Mouse (Mus musculus): ENCODE measurements around the gene Hist2h2be.
"Not testable (repeated sequence)": the region's sequence is repeated elsewhere in the genome, so short reads cannot be mapped to it uniquely, and the experiment has no call there.

The Hist2h2be gene

GRCm38 (mm10) chr3:96199731-96200130 is 21.2 kb upstream of the Hist2h2be start:
- no peak for DNase-seq

GRCm38 (mm10) chr3:96207819-96208218 is 13.1 kb upstream of the Hist2h2be start:
- no peak for DNase-seq

- no peak for DNase-seq
These were observed 11.7 kb upstream of the Hist2h2be start for GRCm38 (mm10) chr3:96209242-96209641.

GRCm38 (mm10) chr3:96219191-96219641 is 1.7 kb upstream of the Hist2h2be start:
- peak; percentile 62 for DNase-seq

GRCm38 (mm10) chr3:96219661-96220130 is 1.2 kb upstream of the Hist2h2be start, which contains the start of the genes Bola1 and Hist2h2ab:
TSS of gene Bola1 (minus strand) at chr3:96219709.
TSS of gene Hist2h2ab (plus strand) at chr3:96219865.
- peak; percentile 87 for DNase-seq

GRCm38 (mm10) chr3:96220131-96220764 is 671 bp upstream of the Hist2h2be start:
- not testable (repeated sequence) for DNase-seq

GRCm38 (mm10) chr3:96221640-96222038 is 720 bp downstream of the Hist2h2be start:
- peak; percentile 43 for DNase-seq

GRCm38 (mm10) chr3:96222774-96223173 is 1.9 kb downstream of the Hist2h2be start:
- peak; percentile 52 for DNase-seq

GRCm38 (mm10) chr3:96225421-96225820 is 4.5 kb downstream of the Hist2h2be start:
- DNase-seq: no peak

- DNase-seq: no peak
These were observed 6.1 kb downstream of the Hist2h2be start for GRCm38 (mm10) chr3:96226695-96227648.

GRCm38 (mm10) chr3:96228828-96229227 is 7.9 kb downstream of the Hist2h2be start:
- DNase-seq: no peak

GRCm38 (mm10) chr3:96230404-96230803 is 9.5 kb downstream of the Hist2h2be start:
- no peak for DNase-seq

GRCm38 (mm10) chr3:96230910-96231757 is 10.2 kb downstream of the Hist2h2be start:
- DNase-seq: no peak

- no peak for DNase-seq
These were observed 10.8 kb downstream of the Hist2h2be start for GRCm38 (mm10) chr3:96231758-96232120.

- no peak for DNase-seq
These were observed 14.0 kb downstream of the Hist2h2be start for GRCm38 (mm10) chr3:96234914-96235313.

GRCm38 (mm10) chr3:96235836-96236235 is 14.9 kb downstream of the Hist2h2be start:
- no peak for DNase-seq

- DNase-seq: no peak
These were observed 16.0 kb downstream of the Hist2h2be start for GRCm38 (mm10) chr3:96236834-96237334.

- DNase-seq: peak; percentile 29
These were observed 16.5 kb downstream of the Hist2h2be start for GRCm38 (mm10) chr3:96237335-96237903.

GRCm38 (mm10) chr3:96237904-96238511 is 17.1 kb downstream of the Hist2h2be start:
- peak; percentile 33 for DNase-seq

- peak; percentile 74 for DNase-seq
These were observed 18.3 kb downstream of the Hist2h2be start, which contains the start of gene Hist2h3c2 for GRCm38 (mm10) chr3:96238954-96239793. TSS of gene Hist2h3c2 (minus strand) at chr3:96239127.

All from cerebellum, adult 9-11 months (tissue).